12 mouse cellular contexts compared by ENCODE assay signal in the genomic region with DNA sequence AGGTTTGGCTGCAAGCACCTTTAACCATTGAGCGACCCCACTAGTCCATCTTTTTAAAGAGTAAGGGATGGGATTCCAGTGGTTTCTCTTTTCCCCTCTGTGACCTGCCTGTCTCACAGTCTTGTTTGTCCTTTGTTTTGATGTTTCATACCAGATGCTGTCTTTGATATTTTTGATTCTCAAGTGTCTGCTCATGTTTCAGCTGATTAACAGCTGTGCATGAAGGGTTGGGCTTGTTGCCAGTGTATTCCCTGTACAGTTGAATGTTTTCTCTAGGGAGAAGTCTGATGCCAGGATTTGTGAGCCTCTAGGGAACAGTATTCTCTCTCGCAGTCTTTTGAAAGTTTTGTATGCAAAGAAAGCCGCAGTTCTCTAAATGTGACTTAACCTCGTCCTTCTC. TPM values are rescaled to one million over a fixed set of nuclear protein-coding genes. Genes with fewer than 3 reads are reported as not detected.
DNase-seq lines count a peak whose midpoint lies in the region; ATAC-seq lines count a peak whose summit lies in the region.
"Had no signal": no experiment of that assay in that cellular context is flagged by ENCODE, and none has a peak within 500 bp of the region (broad histone marks: within the 10 kb centered on the region; RNA-seq: fewer than 3 reads in every experiment).

No protein-coding gene starts in this region.

- no peak overlapping the region for H3K4me2 ChIP-seq in heart, embryonic 11.5 days
- no peak overlapping the region for H3K4me2 ChIP-seq in embryonic facial prominence, embryonic 14.5 days (ENCODE audit: low read depth, low read length)
- H3K4me2 ChIP-seq: heart, embryonic 15.5 days had no signal

- peak; percentile 38 for DNase-seq in heart, adult 8-10 months (ENCODE audit: low spot score)
- DNase-seq in left cerebral cortex, postnatal 14 days (ENCODE audit: low spot score in 2 of 2), result peak; percentile 20 to 32
- DNase-seq in left cerebral cortex, postnatal 36 days (ENCODE audit: low spot score in 2 of 2), result no peak
- peak; percentile 54 for DNase-seq in embryonic facial prominence, embryonic 14.5 days (ENCODE audit: low spot score)
- peak; percentile 65 for DNase-seq in lung, postnatal 10 days
- DNase-seq in cerebellum, postnatal 25 days, result no peak
- DNase-seq: cerebellum, adult 9-11 months had no signal

- H3K27ac ChIP-seq in heart, embryonic 11.5 days (ENCODE audit: low read depth, low read length), result no peak overlapping the region
- no peak overlapping the region for H3K27ac ChIP-seq in embryonic facial prominence, embryonic 14.5 days (replicated peaks; ENCODE audit: low read depth, low read length)
- H3K27ac ChIP-seq: heart, embryonic 15.5 days; layer of hippocampus, adult 2 months had no signal

- H3K4me3 ChIP-seq in heart, embryonic 11.5 days (ENCODE audit: low read depth, low read length), result no peak overlapping the region
- no peak overlapping the region for H3K4me3 ChIP-seq in embryonic facial prominence, embryonic 14.5 days (ENCODE audit: low read depth, low read length)
- H3K4me3 ChIP-seq: heart, embryonic 15.5 days; layer of hippocampus, adult 2 months had no signal

- H3K9ac ChIP-seq in heart, embryonic 11.5 days (ENCODE audit: low read depth, low read length), result no peak overlapping the region
- no peak overlapping the region for H3K9ac ChIP-seq in embryonic facial prominence, embryonic 14.5 days (ENCODE audit: low read depth, low read length)
- H3K9ac ChIP-seq: heart, embryonic 15.5 days had no signal

- H3K27me3 ChIP-seq in heart, embryonic 11.5 days (ENCODE audit: control insufficient read depth, insufficient read depth, low read length), result no peaks in the 10 kb centered on the region
- no peaks in the 10 kb centered on the region for H3K27me3 ChIP-seq in embryonic facial prominence, embryonic 14.5 days (replicated peaks; ENCODE audit: control insufficient read depth, insufficient read depth, low read length)
- H3K27me3 ChIP-seq: heart, embryonic 15.5 days had no signal

- H3K9me3 ChIP-seq in heart, embryonic 11.5 days (replicated peaks; ENCODE audit: control insufficient read depth, low read length), result no peaks in the 10 kb centered on the region
- no peaks in the 10 kb centered on the region for H3K9me3 ChIP-seq in embryonic facial prominence, embryonic 14.5 days (ENCODE audit: control insufficient read depth, low read length)
- H3K9me3 ChIP-seq: heart, embryonic 15.5 days had no signal

- H3K36me3 ChIP-seq in heart, embryonic 11.5 days (ENCODE audit: control insufficient read depth, insufficient read depth, low read length), result no peaks in the 10 kb centered on the region
- H3K36me3 ChIP-seq in embryonic facial prominence, embryonic 14.5 days (ENCODE audit: control insufficient read depth, insufficient read depth, low read length), result 0 out of 2 replicates have a peak, but pooled peaks cover 8% of the 10 kb centered on the region

- WGBS in heart, embryonic 11.5 days (ENCODE audit: insufficient replicate concordance), result 89% methylated on average over 4 of the region's 4 CpGs
- 55% methylated on average over 4 of the region's 4 CpGs for WGBS in embryonic facial prominence, embryonic 14.5 days

- no peak for ATAC-seq in heart, embryonic 11.5 days (replicated peaks; ENCODE audit: insufficient number of reproducible peaks, low FRiP score, low TSS enrichment)
- peak; percentile 75 for ATAC-seq in embryonic facial prominence, embryonic 14.5 days (ENCODE audit: low read depth)

- intact Hi-C loops in left cerebral cortex, postnatal 14 days (cut with DNase I), result no loop called here
- intact Hi-C loops in left cerebral cortex, postnatal 36 days (cut with DNase I), result no loop called here

- H3K4me1 ChIP-seq in heart, embryonic 11.5 days (ENCODE audit: control insufficient read depth, insufficient read depth, low read length), result no peaks in the 10 kb centered on the region
- no peaks in the 10 kb centered on the region for H3K4me1 ChIP-seq in embryonic facial prominence, embryonic 14.5 days (ENCODE audit: control insufficient read depth, insufficient read depth, low read length)

RNA-seq across cellular contexts. Expression of a gene that starts 27.6 kb away (rescaled TPM):
- 10 to 100 TPM; 28.7 to 36.2 (median 31.3) TPM for total RNA-seq in heart, adult 8-10 months (2022)
- 52.0 and 52.7 TPM in 2 replicates for polyA plus RNA-seq in heart, embryonic 11.5 days (2014; fragmentation: Nextera tagmentation; extraction: Ambion mirVana)
- 10 to 100 TPM; 28.1 to 34.7 TPM for total RNA-seq in left cerebral cortex, postnatal 14 days (2021)
- total RNA-seq in left cerebral cortex, postnatal 36 days (2021), result 10 to 100 TPM; 35.0 to 43.2 TPM
- polyA plus RNA-seq in embryonic facial prominence, embryonic 14.5 days (2014; fragmentation: Nextera tagmentation; extraction: Ambion mirVana), result 41.5 and 43.2 TPM in 2 replicates

RNA-seq across cellular contexts. Expression of a gene that starts 34.1 kb away (rescaled TPM):
- total RNA-seq in heart, adult 8-10 months (2022), result not detected
- 0.26 and 0.49 TPM in 2 replicates for polyA plus RNA-seq in heart, embryonic 11.5 days (2014; fragmentation: Nextera tagmentation; extraction: Ambion mirVana)
- 1 to 10 TPM; 4.2 to 7.5 TPM for total RNA-seq in left cerebral cortex, postnatal 14 days (2021)
- total RNA-seq in left cerebral cortex, postnatal 36 days (2021), result 1 to 10 TPM; 9.0 TPM
- polyA plus RNA-seq in embryonic facial prominence, embryonic 14.5 days (2014; fragmentation: Nextera tagmentation; extraction: Ambion mirVana), result 0.32 TPM in 1 of 2 replicates, not detected in the other
- total RNA-seq: liver, adult 2 months had no signal
- polyA plus RNA-seq: liver, adult 2 months; spleen, adult 2 months had no signal

Comparison
In these comparisons a context has a peak if more than half of its experiments do, and no peak if none do; other contexts are left out.
1. DNase-seq: peak in heart, adult 8-10 months (single experiment), left cerebral cortex, postnatal 14 days (2 of 2), embryonic facial prominence, embryonic 14.5 days (single experiment) and lung, postnatal 10 days (single experiment); none in left cerebral cortex, postnatal 36 days (0 of 2) and cerebellum, postnatal 25 days (0 of 2).
2. RNA of a gene that starts 34.1 kb away (total RNA-seq): 9.0 TPM in left cerebral cortex, postnatal 36 days and 4.2 to 7.5 TPM in left cerebral cortex, postnatal 14 days; not detected in heart, adult 8-10 months; every median in the first group is over 4 times any median in the second.